Mouse (Mus musculus): ENCODE measurements around the gene Tnp2. TPM values are rescaled to one million over a fixed set of nuclear protein-coding genes. Genes with fewer than 3 reads are reported as not detected.
A peak's percentile ranks its signal among the peaks of the same experiment; 100 is the strongest.

Gene Tnp2
- polyA plus RNA-seq, 1 experiment from 2014 or later = not detected

DNA sequence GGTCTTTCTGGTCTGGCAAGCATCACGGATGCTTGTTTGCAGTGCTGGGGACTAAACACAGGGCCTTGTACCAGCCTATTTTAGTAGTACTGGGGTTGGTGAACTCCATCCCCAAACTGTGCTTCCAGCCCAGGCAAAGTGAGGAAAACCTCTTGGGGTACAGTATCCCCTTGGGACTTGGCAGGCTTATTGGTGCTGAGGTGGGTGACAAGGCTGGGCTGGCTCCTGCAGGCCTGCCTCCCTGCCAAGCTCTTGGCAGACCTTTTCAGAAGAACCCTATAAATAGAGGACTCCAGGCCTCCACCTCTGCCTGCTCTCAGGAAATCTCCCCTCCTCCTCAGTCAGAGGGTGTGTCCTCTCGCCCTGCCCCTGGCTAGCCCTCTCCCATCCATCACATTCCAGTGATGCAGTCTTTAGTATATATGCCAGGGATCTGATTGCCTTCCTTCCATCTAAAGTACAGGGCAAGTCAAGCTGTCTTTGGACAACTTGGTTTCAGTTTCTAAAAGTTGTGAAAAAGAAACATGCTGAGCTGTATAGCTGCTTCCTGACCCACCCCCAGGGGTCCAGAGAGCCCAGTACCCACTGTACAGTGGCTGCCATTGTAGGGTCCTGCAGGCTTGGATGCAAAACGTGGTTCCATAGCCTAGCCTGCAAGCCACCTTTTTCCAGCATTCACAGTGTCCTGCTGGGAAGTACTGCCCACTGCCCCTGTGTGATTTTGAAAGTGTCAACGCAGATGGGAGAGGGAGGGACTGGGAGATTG lies 1.5 kb downstream of the Tnp2 start:
- 56% methylated on average over 4 of the region's 4 CpGs for WGBS (ENCODE audit: insufficient replicate concordance)
- H3K4me3 ChIP-seq (ENCODE audit: low read depth, low read length) = no peak overlapping the region
- no peak overlapping the region for H3K4me2 ChIP-seq (ENCODE audit: low read depth, low read length)
- H3K9me3 ChIP-seq (ENCODE audit: low read length) = no peaks in the 10 kb centered on the region
- no peak overlapping the region for H3K27ac ChIP-seq (ENCODE audit: low read depth)
- peaks cover 8% of the 10 kb centered on the region; the same call in 1 of the 2 replicates for H3K27me3 ChIP-seq (ENCODE audit: insufficient read depth, low read length)
- no peak for DNase-seq
- H3K9ac ChIP-seq (replicated peaks) = no peak overlapping the region
- H3K36me3 ChIP-seq (replicated peaks; ENCODE audit: insufficient read depth, low read length) = no peaks in the 10 kb centered on the region; the same call in 1 of the 2 replicates
- TF ChIP-seq CTCF (IDR thresholded peaks at IDR 0.05; ENCODE audit: low read depth) (no peak), EP300 (IDR thresholded peaks at IDR 0.05; ENCODE audit: low read depth) (no peak)
- H3K4me1 ChIP-seq (ENCODE audit: insufficient read depth) = peaks cover 34% of the 10 kb centered on the region
- ATAC-seq = no peak

DNA sequence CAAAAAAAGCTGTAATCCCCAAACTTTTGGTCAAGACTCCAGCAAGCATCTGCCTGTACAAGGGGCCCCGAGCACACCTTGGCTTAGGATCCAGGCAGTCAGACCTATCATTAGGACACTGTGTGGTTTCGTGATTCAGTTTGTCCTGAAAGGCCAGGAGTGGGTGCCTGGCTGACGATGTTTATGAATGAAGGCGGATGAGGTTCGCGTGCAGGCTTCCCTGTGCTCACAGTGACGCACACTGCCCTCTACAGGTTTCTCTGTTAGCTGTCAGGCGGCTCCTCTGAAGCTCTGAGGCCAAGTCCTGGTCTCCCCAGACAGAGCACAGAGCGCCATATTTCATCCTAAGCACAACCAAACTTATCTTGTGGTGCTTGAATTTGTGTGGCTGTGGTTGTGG lies 2.2 kb downstream of the Tnp2 start:
- 1% methylated on average over 9 of the region's 9 CpGs for WGBS (ENCODE audit: insufficient replicate concordance)
- peak overlapping the region; percentile 78 for H3K27ac ChIP-seq (ENCODE audit: low read depth)

DNA sequence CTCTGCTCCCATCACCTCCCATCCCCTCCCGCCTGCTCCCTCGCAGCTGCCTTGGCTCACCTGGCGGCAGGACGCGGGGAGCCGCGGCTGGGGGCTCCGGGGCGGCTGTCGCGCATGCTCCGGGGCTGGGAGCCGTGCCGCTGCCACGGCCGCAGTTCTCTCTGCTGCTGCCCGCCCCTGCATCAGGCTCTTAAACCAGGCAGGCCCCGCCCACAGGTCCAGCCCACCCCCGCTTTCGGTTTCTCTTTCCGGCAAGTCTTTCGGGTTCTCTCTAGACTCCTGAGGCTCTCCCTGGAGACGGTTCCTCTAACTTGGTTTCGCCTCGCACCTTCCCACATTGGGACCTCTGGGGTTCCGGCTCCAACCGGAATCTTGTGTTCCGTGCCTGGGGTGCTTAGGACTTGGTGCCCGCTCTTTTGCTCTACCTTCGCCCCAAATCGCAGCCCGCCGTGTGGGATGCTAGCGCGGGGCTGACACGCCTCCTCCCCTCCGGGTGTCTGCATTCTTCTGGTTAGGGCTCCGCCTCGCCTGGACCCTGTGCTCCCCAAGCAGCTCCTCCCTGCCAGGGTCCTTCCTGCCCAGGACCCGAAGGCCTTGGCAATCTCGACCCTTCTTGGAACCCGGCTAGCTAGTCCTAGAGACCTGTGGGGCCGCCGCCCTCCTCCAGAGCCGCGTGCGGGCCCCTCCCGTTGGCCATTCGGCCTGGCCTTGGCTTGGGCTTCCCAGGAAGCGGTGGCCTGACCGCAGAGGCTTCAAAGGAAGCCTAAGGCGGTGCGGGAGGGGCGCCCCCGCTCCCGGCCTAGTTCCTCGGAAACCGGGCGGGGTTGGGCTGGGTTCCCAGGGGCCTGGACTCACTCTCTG lies 2.9 kb downstream of the Tnp2 start, which contains the start of gene Socs1:
Socs1 (minus strand) TSS at position 166 of the 861 bp plus-strand sequence.
- H3K9me3 ChIP-seq (ENCODE audit: low read length) = no peaks in the 10 kb centered on the region
- H3K4me1 ChIP-seq (ENCODE audit: insufficient read depth) = peaks cover 34% of the 10 kb centered on the region
- WGBS (ENCODE audit: insufficient replicate concordance) = under 1% methylated on average over 59 of the region's 59 CpGs
- peaks cover 8% of the 10 kb centered on the region; the same call in 1 of the 2 replicates for H3K27me3 ChIP-seq (ENCODE audit: insufficient read depth, low read length)
- H3K36me3 ChIP-seq (replicated peaks; ENCODE audit: insufficient read depth, low read length) = no peaks in the 10 kb centered on the region; the same call in 1 of the 2 replicates
- TF ChIP-seq EP300 (IDR thresholded peaks at IDR 0.05; ENCODE audit: low read depth) (no peak), CTCF (IDR thresholded peaks at IDR 0.05; ENCODE audit: low read depth) (no peak)
- H3K27ac ChIP-seq (ENCODE audit: low read depth) = peak within 1 kb of the TSS; percentile 78
- peak within 1 kb of the TSS; percentile 96 for H3K4me3 ChIP-seq (ENCODE audit: low read depth, low read length)
- peak; percentile 94 for DNase-seq
- peak within 1 kb of the TSS; percentile 84 for H3K4me2 ChIP-seq (ENCODE audit: low read depth, low read length)
- ATAC-seq = peak; percentile 83
- H3K9ac ChIP-seq (replicated peaks) = peak within 1 kb of the TSS; percentile 84

More for the DNA sequence above, 2.2 kb downstream of the Tnp2 start:
- peak overlapping the region; percentile 84 for H3K4me2 ChIP-seq (ENCODE audit: low read depth, low read length)
- H3K36me3 ChIP-seq (replicated peaks; ENCODE audit: insufficient read depth, low read length) = no peaks in the 10 kb centered on the region; the same call in 1 of the 2 replicates
- H3K9ac ChIP-seq (replicated peaks) = peak overlapping the region; percentile 84
- TF ChIP-seq EP300 (IDR thresholded peaks at IDR 0.05; ENCODE audit: low read depth) = no peak
- peak; percentile 94 for TF ChIP-seq CTCF (IDR thresholded peaks at IDR 0.05; ENCODE audit: low read depth)
- no peaks in the 10 kb centered on the region for H3K9me3 ChIP-seq (ENCODE audit: low read length)
- H3K4me3 ChIP-seq (ENCODE audit: low read depth, low read length) = peak overlapping the region; percentile 96
- ATAC-seq = peak; percentile 48
- DNase-seq = peak; percentile 87
- H3K27me3 ChIP-seq (ENCODE audit: insufficient read depth, low read length) = peaks cover 8% of the 10 kb centered on the region; the same call in 1 of the 2 replicates
- peaks cover 34% of the 10 kb centered on the region for H3K4me1 ChIP-seq (ENCODE audit: insufficient read depth)

DNA sequence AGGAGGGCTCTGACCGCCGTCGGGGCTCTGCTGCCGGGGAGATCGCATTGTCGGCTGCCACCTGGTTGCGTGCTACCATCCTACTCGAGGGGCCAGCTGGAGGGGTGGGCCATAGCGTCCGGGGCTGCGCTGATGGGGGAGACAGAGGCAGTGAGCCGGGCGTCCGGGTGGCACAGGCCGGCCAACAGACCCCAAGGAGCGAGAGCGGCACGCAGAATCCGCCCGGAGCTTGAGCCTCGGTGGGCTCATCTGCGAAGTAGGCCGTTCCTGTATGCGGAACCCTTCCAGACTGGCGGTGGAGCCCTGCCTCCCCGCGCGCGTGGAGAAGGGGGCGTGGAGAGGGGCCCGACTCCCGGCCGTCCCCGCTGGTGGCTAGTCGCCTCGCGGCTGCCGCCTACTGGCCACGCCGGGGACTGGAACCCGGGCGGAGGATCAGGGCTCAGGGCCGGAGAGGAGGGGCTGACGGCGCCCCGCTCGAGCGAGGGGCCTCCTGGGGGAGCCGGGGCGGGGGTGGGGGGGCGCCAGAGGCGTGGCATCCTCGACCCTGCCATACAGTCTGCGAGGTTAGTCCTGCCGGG lies 3.6 kb downstream of the Tnp2 start:
- Histone ChIP-seq H3K36me3 (replicated peaks; ENCODE audit: insufficient read depth, low read length) (no peaks in the 10 kb centered on the region; the same call in 1 of the 2 replicates), H3K27ac (ENCODE audit: low read depth) (peak overlapping the region; percentile 78), H3K27me3 (ENCODE audit: insufficient read depth, low read length) (peaks cover 8% of the 10 kb centered on the region; the same call in 1 of the 2 replicates), H3K9me3 (ENCODE audit: low read length) (no peaks in the 10 kb centered on the region), H3K4me3 (ENCODE audit: low read depth, low read length) (peak overlapping the region; percentile 96), H3K4me2 (ENCODE audit: low read depth, low read length) (peak overlapping the region; percentile 84), H3K4me1 (ENCODE audit: insufficient read depth) (peaks cover 33% of the 10 kb centered on the region), H3K9ac (replicated peaks) (peak overlapping the region; percentile 84)
- DNase-seq (peak; percentile 93), ATAC-seq (peak; percentile 85)
- under 1% methylated on average over 44 of the region's 55 CpGs for WGBS (ENCODE audit: insufficient replicate concordance)
- TF ChIP-seq EP300 (IDR thresholded peaks at IDR 0.05; ENCODE audit: low read depth) (no peak), CTCF (IDR thresholded peaks at IDR 0.05; ENCODE audit: low read depth) (peak; percentile 89)

DNA sequence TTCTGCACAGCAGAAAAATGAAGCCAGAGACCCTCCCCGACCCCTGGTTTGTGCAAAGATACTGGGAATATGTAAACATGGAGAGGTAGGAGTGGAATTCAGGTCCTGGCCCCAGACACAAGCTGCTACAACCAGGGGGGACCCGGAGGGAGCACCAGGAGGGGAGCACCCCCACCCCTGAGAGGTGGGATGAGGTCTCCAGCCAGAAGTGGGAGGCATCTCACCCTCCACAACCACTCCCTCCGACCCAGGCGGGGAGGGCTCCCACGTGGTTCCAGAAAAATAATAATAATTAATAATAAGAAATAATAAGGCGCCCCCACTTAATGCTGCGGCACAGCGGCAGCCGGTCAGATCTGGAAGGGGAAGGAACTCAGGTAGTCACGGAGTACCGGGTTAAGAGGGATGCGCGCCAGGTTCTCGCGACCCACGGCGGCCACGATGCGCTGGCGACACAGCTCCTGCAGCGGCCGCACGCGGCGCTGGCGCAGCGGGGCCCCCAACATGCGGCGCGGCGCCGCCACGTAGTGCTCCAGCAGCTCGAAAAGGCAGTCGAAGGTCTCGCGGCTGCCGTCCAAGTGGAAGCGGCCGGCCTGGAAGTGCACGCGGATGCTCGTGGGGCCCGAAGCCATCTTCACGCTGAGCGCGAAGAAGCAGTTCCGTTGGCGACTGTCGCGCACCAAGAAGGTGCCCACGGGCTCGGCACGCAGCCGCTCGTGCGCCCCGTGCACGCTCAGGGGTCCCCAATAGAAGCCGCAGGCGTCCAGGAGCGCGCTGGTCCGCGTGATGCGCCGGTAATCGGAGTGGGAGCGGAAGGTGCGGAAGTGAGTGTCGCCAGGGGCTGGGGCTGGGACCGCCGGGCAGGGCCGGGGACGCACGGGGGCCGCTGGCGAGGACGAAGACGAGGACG lies 4.3 kb downstream of the Tnp2 start:
- no peak for TF ChIP-seq EP300 (IDR thresholded peaks at IDR 0.05; ENCODE audit: low read depth)
- no peak for TF ChIP-seq CTCF (IDR thresholded peaks at IDR 0.05; ENCODE audit: low read depth)
- ATAC-seq (0 out of 2 replicates have a peak, but pooled peaks have one; percentile 1), DNase-seq (peak; percentile 46)
- no peaks in the 10 kb centered on the region for H3K9me3 ChIP-seq (ENCODE audit: low read length)
- peaks cover 28% of the 10 kb centered on the region for H3K4me1 ChIP-seq (ENCODE audit: insufficient read depth)
- peak overlapping the region; percentile 84 for H3K9ac ChIP-seq (replicated peaks)
- peak overlapping the region; percentile 78; the same call in 1 of the 2 replicates for H3K27ac ChIP-seq (ENCODE audit: low read depth)
- no peaks in the 10 kb centered on the region; the same call in 1 of the 2 replicates for H3K36me3 ChIP-seq (replicated peaks; ENCODE audit: insufficient read depth, low read length)
- peaks cover 8% of the 10 kb centered on the region; the same call in 1 of the 2 replicates for H3K27me3 ChIP-seq (ENCODE audit: insufficient read depth, low read length)
- H3K4me3 ChIP-seq (ENCODE audit: low read depth, low read length) = peak overlapping the region; percentile 96
- 3% methylated on average over 81 of the region's 81 CpGs for WGBS (ENCODE audit: insufficient replicate concordance)
- H3K4me2 ChIP-seq (ENCODE audit: low read depth, low read length) = peak overlapping the region; percentile 84
